Mouse (Mus musculus) adrenal gland, adult (tissue): ENCODE measurements around the gene Pacsin2.
"Not testable (repeated sequence)": the region's sequence is repeated elsewhere in the genome, so short reads cannot be mapped to it uniquely, and the experiment has no call there.

Experiments used
- DNase-seq, 2 experiments: peaks; one replicate each; pipeline ENCODE4 v3.0.0; 2022 to 2023; ENCODE audit warnings: low spot score in 1 of 2; ENCODE audit not compliant: inconsistent age in 2 of 2

Pacsin2 gene

GRCm38 (mm10) chr15:83464083-83464904 lies at the start of gene Pacsin2:
Gene Pacsin2, minus strand, starts transcription at chr15:83464606.
- peak; percentile 99 for DNase-seq

GRCm38 (mm10) chr15:83512489-83513281 lies 48.3 kb upstream of the Pacsin2 start:
- DNase-seq, result no peak

GRCm38 (mm10) chr15:83510805-83511405 lies 46.5 kb upstream of the Pacsin2 start, which contains the start of gene Ttll1:
Gene Ttll1, minus strand, starts transcription at chr15:83510893.
- peak; percentile 98 for DNase-seq

DNA sequence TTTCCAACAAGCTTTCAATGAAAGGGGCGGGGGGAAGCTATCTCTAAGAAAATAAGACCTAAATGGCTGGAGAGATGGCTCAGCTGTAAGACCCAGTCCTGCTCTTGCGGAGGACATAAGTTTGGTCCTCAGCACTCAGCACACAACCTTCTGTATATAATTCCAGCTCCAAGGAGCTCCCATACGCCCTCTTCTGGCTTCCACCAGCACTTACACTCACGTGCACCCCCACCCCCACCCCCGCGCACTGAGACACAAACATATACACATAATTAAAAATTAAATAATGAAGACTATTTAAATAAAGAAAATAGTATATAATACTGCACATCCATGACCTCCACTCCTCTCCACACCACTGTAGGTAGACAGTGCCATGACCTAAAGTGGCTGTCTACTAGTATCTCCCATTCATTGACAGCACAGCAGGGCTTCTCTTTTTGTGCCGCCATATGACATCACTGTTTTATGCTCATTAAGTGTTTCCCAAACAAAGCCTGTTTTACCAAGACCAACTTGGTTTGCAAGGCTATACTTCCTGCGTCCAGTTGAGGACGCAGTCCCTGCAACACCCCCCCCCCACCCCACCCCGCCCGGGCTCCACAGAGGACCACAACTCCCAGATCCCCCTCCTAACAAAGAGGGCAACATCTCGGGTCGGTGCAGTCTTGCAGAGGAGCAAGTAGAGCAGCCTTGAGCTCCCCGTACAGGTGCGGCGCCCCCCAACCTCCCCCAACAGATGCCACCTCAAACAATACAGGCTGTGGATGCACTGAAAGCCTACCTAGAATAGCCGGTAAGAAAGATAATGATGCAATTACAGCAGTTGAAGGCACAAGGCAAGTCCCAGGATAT lies 45.8 kb upstream of the Pacsin2 start:
- no peak for DNase-seq

DNA sequence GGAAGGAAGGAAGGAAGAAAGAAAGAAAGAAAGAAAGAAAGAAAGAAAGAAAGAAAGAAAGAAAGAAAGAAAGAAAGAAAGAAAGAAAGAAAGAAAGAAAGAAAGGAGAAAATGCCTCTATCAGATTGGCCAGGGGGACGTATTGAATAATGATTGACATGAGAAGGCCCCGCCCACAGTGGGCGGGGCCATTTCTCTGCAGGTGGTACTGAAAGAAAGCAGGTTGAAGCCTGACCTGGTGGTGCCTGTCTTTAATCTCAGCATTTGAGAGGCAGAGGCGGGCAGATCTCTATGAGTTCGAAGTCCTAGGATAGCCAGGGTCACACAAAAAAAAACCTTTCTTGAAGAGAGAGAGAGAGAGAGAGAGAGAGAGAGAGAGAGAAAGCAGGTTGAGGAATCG lies 37.1 kb upstream of the Pacsin2 start:
- not testable (repeated sequence) for DNase-seq

- DNase-seq, result peak in 1 of 2 experiments; percentile 67
These were observed 35.9 kb upstream of the Pacsin2 start for GRCm38 (mm10) chr15:83500352-83500751.

DNA sequence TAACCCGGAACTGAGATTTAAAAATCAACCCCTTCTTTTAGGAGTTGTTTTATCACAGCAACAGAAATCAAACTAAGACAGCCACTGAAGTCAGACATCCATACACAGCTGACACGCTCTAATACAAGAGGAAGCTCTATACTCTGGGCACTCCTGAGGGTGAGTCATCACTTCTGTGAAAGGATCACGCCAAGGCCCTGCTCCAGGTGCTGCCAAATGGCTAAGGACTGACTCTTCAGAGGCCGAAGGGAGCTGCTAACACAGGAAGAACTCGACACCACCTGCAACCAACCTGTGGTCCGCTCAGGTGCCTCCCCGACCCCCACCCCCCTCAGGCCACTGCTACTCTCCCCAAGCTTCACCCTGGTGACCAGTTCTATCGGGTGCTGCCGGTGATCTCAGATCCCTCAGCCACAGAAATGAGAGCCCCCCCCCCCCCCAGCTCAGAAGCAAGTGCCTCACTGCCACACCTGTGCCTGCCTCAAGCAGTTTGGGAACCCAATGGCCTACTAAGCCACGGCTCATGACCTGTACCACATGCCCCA lies 34.9 kb upstream of the Pacsin2 start:
- DNase-seq, result peak in 1 of 2 experiments; percentile 57

DNA sequence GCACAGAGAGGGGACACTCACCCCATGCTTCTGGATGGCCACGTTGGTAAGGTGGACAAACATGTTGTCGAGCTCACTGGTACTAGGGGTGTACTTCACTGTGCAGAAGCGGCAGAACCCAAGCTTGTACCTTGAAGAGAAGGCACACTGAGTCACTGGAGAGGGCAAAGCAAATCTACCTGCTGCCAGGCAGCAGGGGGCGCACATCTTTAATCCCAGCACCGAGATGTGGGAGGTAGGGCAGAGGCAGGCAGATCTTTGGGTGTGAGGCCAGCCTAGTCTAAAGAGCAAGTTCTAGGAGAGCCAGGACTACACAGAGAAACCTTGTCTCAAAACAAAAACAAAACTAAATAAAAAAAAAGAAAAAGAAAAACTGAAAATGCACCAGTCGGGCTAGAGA lies 32.9 kb upstream of the Pacsin2 start:
- peak in 1 of 2 experiments; percentile 35 for DNase-seq

- DNase-seq, result peak; percentile 50 to 73
These were observed 31.5 kb upstream of the Pacsin2 start for GRCm38 (mm10) chr15:83495787-83496367.

- no peak for DNase-seq
These were observed 30.8 kb upstream of the Pacsin2 start for GRCm38 (mm10) chr15:83495195-83495594.

GRCm38 (mm10) chr15:83494572-83494920 lies 30.1 kb upstream of the Pacsin2 start:
- no peak for DNase-seq

DNA sequence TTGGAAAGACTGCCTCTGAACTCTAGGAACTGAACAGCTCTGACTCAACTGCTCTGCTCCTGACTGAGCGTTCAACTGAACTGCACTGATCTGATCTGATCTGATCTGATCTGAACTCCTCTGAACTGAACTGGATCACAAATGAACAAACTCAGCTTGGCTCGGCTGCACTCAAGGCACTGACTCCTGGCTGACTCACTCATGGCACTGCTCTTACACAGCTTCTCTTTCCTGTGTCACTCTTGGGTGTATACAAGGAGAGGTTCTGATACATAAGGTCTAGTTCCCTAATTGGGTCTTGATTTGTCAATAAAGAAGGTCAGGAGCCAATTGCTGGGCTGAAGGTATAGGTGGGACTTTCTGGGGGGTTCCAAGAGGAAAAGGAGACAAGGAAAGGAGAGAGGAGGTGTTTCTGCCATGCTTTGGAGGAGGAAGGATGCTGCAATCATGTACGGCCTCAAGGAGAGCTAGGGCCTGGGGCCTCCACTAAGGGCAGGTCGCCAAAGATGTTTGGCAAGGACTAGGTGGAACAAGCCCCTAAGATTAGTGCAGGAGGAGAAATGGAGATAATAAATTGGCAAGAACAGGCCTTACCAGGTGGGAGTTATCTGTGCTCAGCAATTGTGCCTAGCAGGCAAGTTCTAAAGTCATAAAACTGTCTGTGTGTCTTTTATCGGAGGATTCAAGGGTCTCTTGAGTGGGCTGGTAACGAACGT lies 29.6 kb upstream of the Pacsin2 start:
- DNase-seq, result peak in 1 of 2 experiments; percentile 49

DNA sequence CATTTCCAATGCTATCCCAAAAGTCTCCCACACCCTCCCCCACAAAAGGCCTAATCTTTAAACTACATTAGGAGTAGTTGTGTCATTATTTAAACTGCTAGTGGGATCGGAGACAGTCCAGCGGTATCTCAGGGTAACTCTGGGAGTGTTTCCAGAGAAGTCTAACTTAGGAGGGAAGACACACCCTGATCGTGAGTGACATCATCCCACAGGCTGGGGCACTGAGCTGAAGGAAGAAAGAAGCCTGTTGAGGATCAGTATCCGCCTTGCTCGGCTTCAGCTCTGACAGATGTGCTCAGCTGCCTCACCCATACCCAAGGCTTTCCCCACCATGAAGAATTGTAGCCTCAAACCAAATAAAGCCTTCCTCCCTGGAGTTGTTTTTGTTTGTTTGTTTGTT lies 27.5 kb upstream of the Pacsin2 start:
- DNase-seq, result no peak

GRCm38 (mm10) chr15:83489471-83489870 lies 25.1 kb upstream of the Pacsin2 start:
- DNase-seq, result no peak

DNA sequence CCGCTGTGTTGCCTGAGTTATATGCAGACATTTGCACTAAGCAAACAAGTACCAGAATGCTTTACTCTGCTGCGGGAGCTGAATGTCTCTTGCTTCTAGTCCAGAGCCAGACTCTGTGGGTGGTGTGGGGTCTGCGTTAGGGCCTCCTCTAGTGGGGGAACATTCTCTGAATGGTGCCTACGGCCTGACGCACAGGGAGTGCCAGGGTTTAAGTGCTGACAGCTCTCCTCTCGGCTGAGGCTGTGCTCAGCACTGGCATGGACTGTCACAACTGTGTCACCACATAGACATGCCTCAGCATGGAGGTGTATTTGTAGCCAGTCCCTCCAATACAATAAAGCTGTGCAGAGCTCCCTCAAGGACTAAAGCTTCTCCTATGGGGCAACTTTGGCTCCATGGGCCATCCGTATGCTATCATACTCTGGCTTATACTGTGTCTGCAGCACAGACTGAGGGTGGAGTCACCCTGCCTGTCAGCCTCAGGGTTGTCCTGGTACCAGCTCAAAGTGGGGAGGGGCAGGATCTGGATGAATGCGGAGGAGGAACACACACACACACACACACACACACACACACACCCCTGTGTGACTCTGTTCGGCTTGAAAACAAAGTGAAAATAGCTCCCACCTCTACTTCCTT lies 23.2 kb upstream of the Pacsin2 start:
- no peak for DNase-seq

GRCm38 (mm10) chr15:83484311-83484710 lies 19.9 kb upstream of the Pacsin2 start:
- DNase-seq, result no peak

- DNase-seq, result peak; percentile 50 to 68
These were observed 19.1 kb upstream of the Pacsin2 start for GRCm38 (mm10) chr15:83483482-83483881.

DNA sequence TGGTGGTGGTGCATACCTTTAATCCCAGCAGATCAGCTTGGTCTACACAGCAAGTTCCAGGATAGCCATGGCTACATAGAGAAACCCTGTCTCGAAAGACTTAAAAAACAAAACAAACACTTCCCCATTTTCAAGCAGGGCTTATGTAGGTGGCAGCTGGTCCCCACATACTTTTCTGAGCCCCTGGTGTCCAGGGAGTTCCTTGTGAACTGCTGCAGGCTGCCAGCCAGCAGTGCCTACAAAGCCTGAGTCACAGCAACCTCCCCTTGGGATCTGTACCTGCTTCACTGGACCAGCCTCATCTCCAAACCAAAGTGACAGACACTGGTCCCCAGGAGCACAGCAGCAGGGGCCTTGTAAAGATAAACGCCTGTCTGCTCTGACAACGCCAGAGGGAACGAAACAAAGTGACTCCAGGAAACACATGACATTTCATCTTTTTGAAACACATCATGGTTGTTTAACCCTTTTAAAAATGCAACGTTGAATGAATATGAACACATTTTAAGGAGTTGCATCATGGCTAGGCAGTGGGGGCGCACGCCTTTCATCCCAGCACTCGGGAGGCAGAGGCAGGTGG lies 18.3 kb upstream of the Pacsin2 start:
- no peak for DNase-seq
